Mouse (Mus musculus) CD4-positive, CD25-positive, alpha-beta regulatory T cell, adult 4 months (primary cell): ENCODE measurements around the gene Lrriq1. TPM values are rescaled to one million over a fixed set of nuclear protein-coding genes. Genes with fewer than 3 reads are reported as not detected.

ENCODE experiments used
- ATAC-seq: one replicate; pipeline ENCODE4 v1.8.0; 2017
- polyA plus RNA-seq, 2 experiments: library from polyadenylated mRNA; unstranded; fragments of 100-300 nt; shearing (Covaris generic); gene quantifications; one replicate each; pipeline ENCODE4 v1.2.1; 2017

Lrriq1 gene
- polyA plus RNA-seq, 2 experiments from 2014 or later: 0.27 TPM; not detected in 1

- ATAC-seq: no peak
These were observed 207.6 kb downstream of the Lrriq1 start for GRCm38 (mm10) chr10:103028253-103029131.

GRCm38 (mm10) chr10:103027931-103028252, 208.2 kb downstream of the Lrriq1 start:
- ATAC-seq: no peak

- no peak for ATAC-seq
These were observed 208.7 kb downstream of the Lrriq1 start for GRCm38 (mm10) chr10:103027226-103027930.

DNA sequence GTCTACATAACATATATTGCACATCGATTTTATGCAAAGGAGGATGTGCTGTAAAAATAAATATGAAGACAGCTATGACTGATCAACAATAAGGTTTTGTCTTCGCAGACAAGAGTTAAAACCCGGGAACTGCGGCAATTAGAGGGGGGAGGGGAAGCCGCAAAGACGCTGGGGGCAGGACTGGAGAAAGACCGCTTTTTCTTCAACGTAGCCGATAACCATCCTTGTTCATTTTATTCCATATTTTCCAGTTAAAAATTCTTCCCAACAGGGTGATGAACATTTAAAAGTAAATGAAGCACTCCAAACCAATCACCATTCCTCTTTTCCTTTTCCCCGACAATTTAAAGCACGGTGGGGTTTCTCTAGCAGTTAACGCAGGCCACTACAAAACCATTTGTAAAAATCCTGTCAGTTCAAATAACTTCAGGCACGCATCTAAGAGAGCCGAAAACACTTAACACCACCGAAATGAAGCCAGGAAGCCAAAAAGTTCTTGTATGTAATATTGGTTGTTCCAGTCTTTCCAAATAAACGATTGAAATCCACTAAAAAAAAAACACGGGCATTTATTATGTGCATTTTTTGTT, 209.4 kb downstream of the Lrriq1 start:
- ATAC-seq: no peak

DNA sequence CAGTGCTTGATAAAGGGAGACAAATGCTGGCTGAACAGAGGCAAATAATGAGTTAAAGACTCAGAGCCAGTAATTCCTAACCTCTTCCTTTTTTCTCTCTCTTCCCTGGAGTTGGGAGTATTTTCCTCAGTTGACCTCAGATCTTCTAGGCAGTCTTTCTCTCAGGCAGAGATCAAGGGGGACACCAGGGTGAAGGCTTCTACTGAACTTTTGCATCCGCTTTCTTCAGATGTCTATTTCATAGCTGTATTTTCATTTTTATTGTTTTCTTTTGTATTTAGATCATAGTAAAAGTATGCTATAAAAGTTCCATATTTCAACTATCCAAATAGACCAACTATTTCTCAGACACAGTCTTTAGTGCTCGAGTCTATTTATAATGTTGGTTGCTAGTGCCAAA, 233.6 kb downstream of the Lrriq1 start:
- no peak for ATAC-seq

GRCm38 (mm10) chr10:103000902-103001301, 235.2 kb downstream of the Lrriq1 start:
- ATAC-seq: no peak

DNA sequence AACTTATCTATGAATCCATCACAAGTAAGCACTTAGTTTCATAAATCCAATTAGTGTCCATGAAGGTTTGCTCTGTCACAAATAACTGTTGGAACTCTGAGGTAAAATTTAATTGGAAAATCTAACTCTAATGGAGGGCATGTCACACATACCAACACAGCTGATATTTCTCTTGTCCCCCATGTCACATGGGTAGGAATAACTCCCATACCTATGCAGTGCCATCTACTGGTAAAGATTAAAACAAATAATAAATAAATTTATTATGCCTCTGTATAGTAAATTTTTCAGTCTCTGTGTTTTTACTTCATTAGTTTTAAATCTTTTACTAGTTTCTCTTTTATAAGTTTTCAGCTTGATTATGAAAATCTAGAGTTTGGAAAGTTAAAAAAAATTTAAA, 236.5 kb downstream of the Lrriq1 start:
- no peak for ATAC-seq

Other genes with a start within 250 kb of the Lrriq1 start
- not detected for gene Alx1, start 206.1 kb downstream of the Lrriq1 start, polyA plus RNA-seq
- gene Slc6a15, start 131.5 kb upstream of the Lrriq1 start, polyA plus RNA-seq: not detected